Mouse (Mus musculus): ENCODE data around the gene Map3k10. TPM values are rescaled to one million over a fixed set of nuclear protein-coding genes. Genes with fewer than 3 reads are reported as not detected.
"Not testable (repeated sequence)": the region's sequence is repeated elsewhere in the genome, so short reads cannot be mapped to it uniquely, and the experiment has no call there.

The Map3k10 gene
- total RNA-seq, 2 experiments from 2014 or later, result 29.6 to 32.0 TPM

- no peak for DNase-seq
Measured at GRCm38 (mm10) chr7:27655545-27655944, 18.9 kb downstream of the Map3k10 start.

GRCm38 (mm10) chr7:27654607-27655276 lies 19.7 kb downstream of the Map3k10 start:
- peak; percentile 35 to 45 for DNase-seq

DNA sequence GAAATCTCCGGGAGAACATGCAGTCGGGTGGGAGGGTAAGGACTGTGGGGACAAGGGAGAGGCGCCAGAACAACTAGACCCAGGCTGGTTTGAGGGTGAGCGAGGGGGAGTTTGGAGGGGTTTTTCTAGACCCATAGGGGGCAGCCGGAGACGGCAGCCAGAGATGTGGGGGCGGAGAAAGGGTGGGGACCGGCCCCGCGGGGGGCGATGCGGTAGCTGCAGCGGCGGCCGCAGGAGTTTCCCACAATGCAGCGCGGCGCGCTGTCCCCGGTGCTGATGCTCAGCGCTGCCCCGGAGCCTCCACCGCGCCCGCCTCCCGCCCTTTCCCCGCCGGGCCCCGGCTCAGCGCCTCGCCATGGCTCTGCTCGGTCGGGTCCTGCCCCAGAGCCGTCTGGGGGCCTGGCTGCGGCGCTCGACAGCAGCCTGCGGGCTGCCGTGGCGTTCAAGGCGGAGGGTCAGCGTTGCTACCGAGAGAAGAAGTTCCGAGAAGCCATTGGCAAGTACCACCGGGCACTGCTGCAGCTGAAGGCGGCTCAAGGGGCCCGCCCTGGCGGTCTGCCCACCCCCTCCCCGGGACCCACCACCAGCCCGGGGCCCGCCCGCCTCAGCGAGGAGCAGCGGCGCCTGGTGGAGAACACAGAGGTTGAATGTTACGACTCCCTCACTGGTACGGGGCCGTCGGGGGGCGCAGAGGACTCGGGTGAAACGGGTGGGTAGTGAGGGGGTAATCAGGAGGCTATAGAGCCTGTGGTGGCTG lies 20.5 kb downstream of the Map3k10 start, which contains the start of gene Ttc9b:
TSS of gene Ttc9b (plus strand) at position 235 of the 757 bp plus-strand sequence.
- peak; percentile 40 to 67 for DNase-seq

- DNase-seq, result peak; percentile 77 to 87
Measured at GRCm38 (mm10) chr7:27650949-27651348, 23.4 kb downstream of the Map3k10 start.

DNA sequence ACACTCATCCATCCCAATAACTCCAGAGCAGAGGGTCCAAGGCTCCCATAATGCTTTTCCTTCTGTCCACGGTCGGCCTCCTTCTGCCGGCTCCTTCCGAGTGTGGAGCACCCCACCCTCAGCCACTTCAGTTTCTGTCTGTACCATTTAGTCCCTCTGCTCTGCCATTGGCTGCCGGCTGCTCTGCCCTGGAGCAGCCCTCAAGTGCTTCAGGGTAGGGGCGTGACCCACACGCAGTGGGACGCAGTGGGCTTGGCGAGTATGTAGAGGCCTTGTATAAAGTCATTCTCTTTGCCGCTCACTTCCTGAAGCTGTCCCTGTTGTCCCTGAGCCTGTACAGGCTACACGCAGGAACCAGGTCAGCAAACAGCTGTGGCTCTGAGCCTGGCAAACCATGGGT lies 24.7 kb downstream of the Map3k10 start:
- no peak for DNase-seq

DNA sequence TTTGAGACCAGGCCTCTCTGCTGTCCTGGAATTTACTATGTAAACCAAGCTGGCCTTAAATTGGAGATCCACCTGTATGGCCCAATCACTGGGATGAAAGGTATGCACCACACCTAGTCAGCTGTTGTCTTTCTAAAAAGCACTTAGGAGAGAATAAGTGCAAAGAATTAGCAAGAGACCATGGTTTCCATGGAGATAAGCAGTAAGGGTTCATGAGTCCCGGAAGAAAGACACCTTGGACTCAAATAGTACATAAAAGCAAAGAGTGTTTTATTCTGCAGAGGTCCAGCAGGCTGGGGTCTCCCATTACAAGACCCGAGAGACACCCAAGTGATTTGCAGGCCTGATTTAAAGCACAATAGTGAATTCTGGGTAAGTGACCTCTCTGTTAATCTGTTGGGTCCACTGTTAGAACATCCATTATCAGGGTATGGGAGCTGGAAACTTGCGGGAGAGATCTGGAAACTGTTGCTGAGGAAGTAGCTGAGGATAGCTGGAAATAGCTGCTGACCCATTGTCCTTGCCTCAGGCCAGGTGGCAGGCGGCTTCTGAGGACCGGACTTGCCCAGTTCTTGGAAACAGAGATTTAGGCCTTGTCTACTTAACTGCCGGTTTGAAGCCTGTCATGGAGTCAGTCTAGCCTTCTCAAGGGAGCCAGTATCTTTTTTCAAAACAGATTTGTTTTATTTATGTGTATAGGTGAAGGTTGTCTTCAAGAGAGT lies 27.0 kb downstream of the Map3k10 start:
- DNase-seq, result no peak

DNA sequence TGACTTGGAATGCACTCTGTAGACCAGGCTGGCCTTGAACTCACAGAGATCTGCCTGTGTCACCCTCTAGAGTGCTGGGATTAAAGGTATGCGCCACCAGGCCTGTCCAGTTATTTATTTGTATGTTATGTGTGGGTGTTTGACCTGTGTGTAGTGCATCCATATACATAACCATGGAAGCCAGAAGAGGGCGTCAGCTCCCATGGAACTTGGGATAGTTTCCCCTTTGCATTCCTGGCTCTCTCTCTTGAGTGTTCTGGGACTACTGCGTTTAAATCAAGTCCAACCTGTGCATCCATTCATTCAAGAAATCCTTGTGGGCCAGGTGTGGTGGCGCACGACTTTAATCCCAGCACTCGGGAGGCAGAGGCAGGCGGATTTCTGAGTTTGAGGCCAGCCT lies 27.9 kb downstream of the Map3k10 start:
- no peak for DNase-seq

GRCm38 (mm10) chr7:27644471-27644870 lies 29.9 kb downstream of the Map3k10 start:
- no peak for DNase-seq

- not testable (repeated sequence) for DNase-seq
Measured at GRCm38 (mm10) chr7:27635094-27635493, 39.3 kb downstream of the Map3k10 start.

DNA sequence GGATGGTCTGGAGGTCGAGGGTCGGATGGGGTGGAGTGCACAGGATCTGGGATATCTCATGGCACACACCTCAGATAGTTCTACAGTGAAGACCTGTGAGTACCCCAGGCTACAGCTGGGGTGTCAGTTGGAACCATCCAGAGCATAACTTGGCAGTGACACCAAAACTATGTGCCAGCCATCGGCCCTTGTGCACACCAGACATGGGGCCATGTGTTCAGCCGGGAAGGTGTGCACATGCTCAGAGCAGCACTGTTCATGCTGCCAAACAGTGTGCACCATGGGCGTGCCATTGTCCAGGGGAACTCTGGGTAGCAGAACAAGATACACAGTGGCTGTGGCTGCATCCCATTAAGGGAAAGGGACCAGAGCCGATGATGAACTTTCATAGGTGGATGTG lies 39.7 kb downstream of the Map3k10 start:
- no peak for DNase-seq

DNA sequence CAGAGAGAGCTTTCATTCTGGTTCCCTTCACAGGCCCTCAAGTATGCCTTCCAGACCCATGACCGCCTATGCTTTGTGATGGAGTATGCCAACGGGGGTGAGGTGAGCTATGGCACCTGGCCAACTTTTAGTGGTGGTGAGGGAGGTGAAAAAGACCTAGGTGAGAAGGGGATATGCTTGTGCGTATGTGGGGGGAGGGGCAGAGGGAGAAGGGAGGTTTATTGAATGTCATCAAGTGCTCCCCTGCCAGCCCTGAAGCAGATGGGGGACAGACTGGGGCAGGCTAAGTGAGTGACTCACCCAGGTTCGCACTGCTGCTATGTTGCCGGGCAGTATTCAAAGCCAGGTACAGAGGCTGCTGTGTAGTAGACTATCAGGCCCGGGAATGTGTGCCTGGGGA lies 41.2 kb downstream of the Map3k10 start:
- no peak for DNase-seq

DNA sequence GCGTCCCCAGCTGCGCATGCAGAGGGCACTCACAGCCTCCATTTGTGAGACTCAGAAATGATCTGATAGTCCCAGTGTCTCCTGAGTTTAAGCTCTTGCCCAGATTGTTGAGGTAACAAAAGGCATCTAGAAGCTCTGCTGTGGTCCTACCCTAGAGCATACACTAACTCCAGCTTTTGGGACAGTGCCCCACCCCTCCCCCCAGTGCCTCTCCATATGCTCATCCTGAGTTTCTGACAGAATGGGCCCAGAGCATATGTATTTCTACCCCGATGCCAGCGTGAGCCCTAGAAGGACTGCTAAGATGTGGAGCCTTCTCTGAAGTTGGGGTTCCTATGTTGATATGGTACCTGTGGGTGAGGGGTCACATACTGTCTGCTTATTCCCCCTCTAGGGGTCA lies 43.0 kb downstream of the Map3k10 start:
- no peak for DNase-seq

DNA sequence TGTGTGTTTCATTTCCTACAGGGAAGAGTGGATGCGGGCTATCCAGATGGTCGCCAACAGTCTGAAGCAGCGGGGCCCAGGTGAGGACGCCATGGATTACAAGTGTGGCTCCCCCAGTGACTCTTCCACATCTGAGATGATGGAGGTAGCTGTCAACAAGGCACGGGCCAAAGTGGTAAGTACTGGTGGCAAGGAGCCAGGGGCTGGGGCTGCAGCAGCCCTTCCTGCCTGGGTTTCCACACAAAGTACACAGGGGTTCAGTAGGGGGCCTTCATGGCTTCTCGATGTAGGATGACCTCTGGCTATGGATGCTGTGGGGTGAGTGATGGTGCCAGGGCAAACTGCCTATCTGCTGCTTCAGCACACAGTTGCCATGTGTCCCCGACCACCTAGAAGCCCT lies 45.6 kb downstream of the Map3k10 start:
- not testable (repeated sequence) for DNase-seq

DNA sequence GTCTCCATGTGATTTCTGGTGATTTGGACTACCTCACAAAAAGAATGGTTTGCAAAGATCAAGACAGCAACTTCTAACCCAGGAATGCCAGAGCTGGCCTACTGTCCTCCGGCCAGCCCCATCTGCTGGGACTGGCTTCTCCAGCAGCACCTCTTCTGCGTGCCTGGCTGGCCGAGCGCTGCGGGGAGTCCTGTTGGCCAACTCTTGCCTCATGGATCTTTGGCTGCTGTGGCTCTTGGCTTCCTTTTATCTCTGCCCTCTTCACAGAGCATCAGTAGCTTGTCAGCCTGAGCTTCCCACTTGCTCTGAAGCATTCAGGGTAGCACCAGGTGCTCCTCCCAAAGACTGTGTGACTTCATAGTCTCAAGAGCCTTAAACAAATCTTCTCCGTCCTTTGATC lies 46.2 kb downstream of the Map3k10 start:
- no peak for DNase-seq

DNA sequence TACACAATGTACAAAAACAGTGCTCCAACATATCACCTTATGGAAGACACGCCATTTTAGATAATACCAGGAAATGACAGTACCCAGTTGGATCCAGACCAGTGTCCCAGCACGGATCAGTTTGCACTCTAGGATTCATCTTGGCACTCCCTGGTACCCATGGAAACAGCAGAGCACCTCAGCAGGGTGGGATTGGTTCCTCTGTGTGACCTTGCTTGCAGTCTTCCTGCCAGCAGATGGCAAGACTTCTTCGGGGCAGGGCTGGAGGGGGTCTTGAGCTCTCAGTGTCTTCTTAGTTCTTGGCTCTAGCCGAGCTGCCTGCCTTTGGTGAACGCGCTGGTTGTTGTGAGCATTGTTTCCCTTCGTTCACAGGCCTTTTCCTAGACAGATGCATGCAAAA lies 46.7 kb downstream of the Map3k10 start:
- DNase-seq, result no peak

DNA sequence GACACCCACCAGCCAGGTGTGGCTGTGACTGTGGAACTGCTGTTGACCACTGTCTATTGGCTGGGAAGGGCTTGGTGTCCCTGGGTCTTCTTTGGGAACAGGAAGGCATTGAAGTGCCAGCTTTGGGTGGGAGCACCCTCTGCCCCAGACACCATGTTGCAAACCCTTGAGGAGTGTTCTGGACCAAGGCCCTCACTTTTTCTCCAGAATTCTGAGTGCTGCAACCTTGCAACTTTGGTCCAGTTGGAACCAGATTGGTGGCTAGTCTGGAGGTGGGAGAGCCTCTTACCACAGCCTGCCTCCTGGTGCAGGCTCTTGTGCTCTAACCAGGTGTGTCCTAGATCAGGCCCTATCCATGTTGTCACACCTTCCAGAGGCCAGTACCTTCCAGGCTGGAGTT lies 49.4 kb downstream of the Map3k10 start:
- DNase-seq, result no peak

DNA sequence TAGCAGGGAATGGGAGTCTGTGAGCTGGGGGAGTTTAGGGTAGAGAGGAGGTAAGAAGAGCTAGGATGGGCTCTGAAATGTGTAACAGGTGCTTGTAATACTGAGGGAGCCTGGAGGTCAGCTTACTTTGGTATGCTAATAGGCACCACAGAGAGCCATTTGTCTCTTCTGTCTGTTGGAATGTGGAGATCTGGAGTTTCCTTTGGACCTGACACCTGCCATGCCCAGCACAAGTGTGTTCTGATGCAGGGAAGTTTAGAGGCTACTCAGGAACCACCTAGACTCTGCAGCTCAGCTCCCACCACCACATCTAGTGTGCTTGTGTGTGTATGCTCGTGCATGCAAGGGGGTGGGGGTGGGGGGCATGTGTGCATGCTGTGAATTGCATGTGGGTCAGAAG lies 52.2 kb downstream of the Map3k10 start:
- no peak for DNase-seq

DNA sequence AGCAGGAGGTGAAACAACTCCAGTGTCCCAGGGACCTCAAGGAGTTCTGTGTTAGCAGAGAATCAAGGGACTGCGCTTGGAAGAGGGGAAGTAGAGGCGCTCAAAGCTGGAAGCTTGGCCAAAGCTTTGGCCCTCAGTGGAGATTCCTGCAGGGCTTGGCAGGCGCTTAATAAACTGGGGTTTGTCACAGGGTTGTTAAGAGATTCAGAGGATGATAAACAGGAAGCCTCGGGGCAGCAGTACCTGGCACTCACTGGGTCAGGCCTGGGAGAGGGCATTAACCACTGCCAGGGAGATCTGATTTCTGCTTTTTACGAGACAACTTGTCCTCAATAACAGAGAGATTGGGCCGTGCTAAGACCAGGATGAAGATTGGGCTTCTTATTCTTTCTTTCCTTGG lies 53.4 kb downstream of the Map3k10 start:
- no peak for DNase-seq

- no peak for DNase-seq
Measured at GRCm38 (mm10) chr7:27613751-27614499, 60.5 kb downstream of the Map3k10 start.

GRCm38 (mm10) chr7:27612940-27613339 lies 61.5 kb downstream of the Map3k10 start:
- DNase-seq, result peak; percentile 40 to 55

GRCm38 (mm10) chr7:27610871-27611270 lies 63.5 kb downstream of the Map3k10 start:
- DNase-seq, result peak in 1 of 2 experiments; percentile 28

- DNase-seq, result no peak
Measured at GRCm38 (mm10) chr7:27610370-27610769, 64.0 kb downstream of the Map3k10 start.

Data from adrenal gland, postnatal 36 days (tissue).